In genomic region chr16:3122861-3123477, GRCm38 (mm10) we compare ENCODE assay signal across 7 mouse cellular contexts.
DNase-seq lines count a peak whose midpoint lies in the region; ATAC-seq lines count a peak whose summit lies in the region.
"Not testable (repeated sequence)": the region's sequence is repeated elsewhere in the genome, so short reads cannot be mapped to it uniquely, and the experiment has no call there.

No protein-coding gene starts in this region.

- H3K27ac ChIP-seq in intestine, embryonic 16.5 days (ENCODE audit: low read length), result not testable (repeated sequence)

- H3K4me2 ChIP-seq in intestine, embryonic 16.5 days (ENCODE audit: low read depth, low read length), result not testable (repeated sequence)

- H3K27me3 ChIP-seq in intestine, embryonic 16.5 days (replicated peaks; ENCODE audit: control insufficient read depth, insufficient read depth, low read length), result not testable (repeated sequence)

- H3K9ac ChIP-seq in intestine, embryonic 16.5 days (ENCODE audit: low read depth, low read length), result not testable (repeated sequence)

- not testable (repeated sequence) for H3K4me3 ChIP-seq in intestine, embryonic 16.5 days (ENCODE audit: low read length)

- not testable (repeated sequence) for H3K4me1 ChIP-seq in intestine, embryonic 16.5 days (ENCODE audit: control insufficient read depth, insufficient read depth, low read length)

- peak; percentile 42; the same call in 1 of the 2 replicates for ATAC-seq in intestine, embryonic 16.5 days

- peak; percentile 99 for DNase-seq in adipocyte (ENCODE audit: low spot score)
- peak; percentile 12 for DNase-seq in embryo, embryonic 10.5 days (ENCODE audit: low spot score)
- peak; percentile 27 to 35 for DNase-seq in gastrocnemius, postnatal 4 days (ENCODE audit: low spot score in 2 of 2)
- peak; percentile 28 to 58 for DNase-seq in left cerebral cortex, adult 9 months (ENCODE audit: low spot score in 2 of 2)
- DNase-seq in lung, postnatal 36 days, result peak; percentile 76
- DNase-seq in spleen, adult 12 weeks (ENCODE audit: low spot score), result peak; percentile 4

- not testable (repeated sequence) for H3K36me3 ChIP-seq in intestine, embryonic 16.5 days (ENCODE audit: control insufficient read depth, insufficient read depth, low read length)

- not testable (repeated sequence) for H3K9me3 ChIP-seq in intestine, embryonic 16.5 days (ENCODE audit: control insufficient read depth, low read length)

- 66% methylated on average over 8 of the region's 8 CpGs for WGBS in intestine, embryonic 16.5 days

Comparison
In these comparisons a context has a peak if more than half of its experiments do, and no peak if none do; other contexts are left out.
1. DNase-seq: peak in every context shown above with its lines; median percentile 99 in adipocyte; 76 in lung, postnatal 36 days; 43 in left cerebral cortex, adult 9 months; 31 in gastrocnemius, postnatal 4 days; 12 in embryo, embryonic 10.5 days; 4 in spleen, adult 12 weeks.